Mouse (Mus musculus): ENCODE measurements around the gene Ccdc125. TPM values are rescaled to one million over a fixed set of nuclear protein-coding genes. Genes with fewer than 3 reads are reported as not detected.

The Ccdc125 gene
- polyA plus RNA-seq, 1 experiment from 2014 or later = 3.5 TPM

Other genes starting within 250 kb of the Ccdc125 start
- gene Naip1, start 216.8 kb upstream of the Ccdc125 start, polyA plus RNA-seq (2015; fragmentation: Nextera tagmentation; extraction: Ambion mirVana) = 0.04 TPM in 1 of 2 replicates, not detected in the other
- 62.3 and 64.4 TPM in 2 replicates for gene Gtf2h2, start 177.1 kb upstream of the Ccdc125 start, polyA plus RNA-seq (2015; fragmentation: Nextera tagmentation; extraction: Ambion mirVana)
- 11.6 and 12.1 TPM in 2 replicates for gene Ocln, start 117.0 kb upstream of the Ccdc125 start, polyA plus RNA-seq (2015; fragmentation: Nextera tagmentation; extraction: Ambion mirVana)
- gene Marveld2, start 52.7 kb upstream of the Ccdc125 start, polyA plus RNA-seq (2015; fragmentation: Nextera tagmentation; extraction: Ambion mirVana) = 5.2 and 5.8 TPM in 2 replicates
- 230 and 234 TPM in 2 replicates for gene Ak6, start 18.7 kb upstream of the Ccdc125 start, polyA plus RNA-seq (2015; fragmentation: Nextera tagmentation; extraction: Ambion mirVana)
- 18.3 and 19.5 TPM in 2 replicates for gene Rad17, start 18.7 kb upstream of the Ccdc125 start, polyA plus RNA-seq (2015; fragmentation: Nextera tagmentation; extraction: Ambion mirVana)
- gene Taf9, start 18.1 kb upstream of the Ccdc125 start, polyA plus RNA-seq (2015; fragmentation: Nextera tagmentation; extraction: Ambion mirVana) = 10.8 and 14.9 TPM in 2 replicates
- 91.4 and 91.7 TPM in 2 replicates for gene Cdk7, start 61.2 kb downstream of the Ccdc125 start, polyA plus RNA-seq (2015; fragmentation: Nextera tagmentation; extraction: Ambion mirVana)
- 95.1 and 109 TPM in 2 replicates for gene Mrps36, start 74.9 kb downstream of the Ccdc125 start, polyA plus RNA-seq (2015; fragmentation: Nextera tagmentation; extraction: Ambion mirVana)
- gene Cenph, start 106.2 kb downstream of the Ccdc125 start, polyA plus RNA-seq (2015; fragmentation: Nextera tagmentation; extraction: Ambion mirVana) = 24.9 and 29.9 TPM in 2 replicates
- gene Ccnb1, start 116.9 kb downstream of the Ccdc125 start, polyA plus RNA-seq (2015; fragmentation: Nextera tagmentation; extraction: Ambion mirVana) = 163 and 171 TPM in 2 replicates
- 57.4 and 64.1 TPM in 2 replicates for gene Slc30a5, start 163.7 kb downstream of the Ccdc125 start, polyA plus RNA-seq (2015; fragmentation: Nextera tagmentation; extraction: Ambion mirVana)

Data from limb, embryonic 15.5 days (tissue).